Mouse (Mus musculus): Measurements from ENCODE around the gene Fam229a.

DNA sequence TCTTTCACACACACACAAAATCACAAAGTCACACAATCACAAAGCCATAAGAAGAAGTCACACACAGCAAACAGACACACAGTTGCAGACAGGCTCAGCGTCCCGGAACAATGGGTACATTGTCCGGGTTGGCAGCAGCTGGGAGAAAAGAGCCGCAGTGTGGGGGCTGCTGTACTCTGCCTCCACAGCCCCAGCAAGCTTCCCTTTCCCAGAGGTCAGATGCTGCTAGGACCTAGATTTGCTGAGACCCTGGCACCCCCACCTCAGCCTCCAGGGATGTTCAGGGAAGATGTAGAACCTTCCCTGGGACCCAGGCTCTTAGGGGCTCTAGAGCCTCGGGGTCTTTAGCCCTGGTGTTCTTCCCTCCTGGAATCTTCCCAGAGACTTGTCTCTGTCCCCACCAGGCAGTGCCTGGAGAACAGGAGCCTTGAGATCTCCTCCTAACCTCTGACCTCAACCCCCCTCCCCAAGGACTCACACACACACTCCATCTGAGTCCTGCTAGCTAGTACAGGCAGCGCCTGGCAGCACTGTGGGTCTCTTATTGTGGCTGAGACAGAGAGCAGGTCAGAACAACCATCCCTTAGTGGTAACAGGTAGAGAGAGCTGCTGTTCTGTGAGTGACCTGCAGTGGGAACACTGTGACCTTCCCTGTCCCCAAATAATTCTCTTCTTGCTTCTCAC is 20.6 kb downstream of the Fam229a start:
- TF ChIP-seq POLR2A (IDR thresholded peaks at IDR 0.05; ENCODE audit: low read depth, low read length), result no peak
- no peak for TF ChIP-seq CTCF (IDR thresholded peaks at IDR 0.05; ENCODE audit: extremely low read depth, insufficient read depth, insufficient read length, insufficient replicate concordance)
